Mouse (Mus musculus): ENCODE data around the gene Fbxw4. TPM values are rescaled to one million over a fixed set of nuclear protein-coding genes. Genes with fewer than 3 reads are reported as not detected.
"Not testable (repeated sequence)": the region's sequence is repeated elsewhere in the genome, so short reads cannot be mapped to it uniquely, and the experiment has no call there.

The Fbxw4 gene
- polyA plus RNA-seq, 1 experiment, result 42.0 TPM

- DNase-seq (ENCODE audit: low spot score), result no peak
Measured at GRCm38 (mm10) chr19:45656810-45657595, 3.1 kb downstream of the Fbxw4 start.

GRCm38 (mm10) chr19:45655870-45656269, 4.2 kb downstream of the Fbxw4 start:
- no peak for DNase-seq (ENCODE audit: low spot score)

GRCm38 (mm10) chr19:45653986-45654385, 6.1 kb downstream of the Fbxw4 start:
- no peak for DNase-seq (ENCODE audit: low spot score)

GRCm38 (mm10) chr19:45652286-45652988, 7.7 kb downstream of the Fbxw4 start:
- no peak for DNase-seq (ENCODE audit: low spot score)

GRCm38 (mm10) chr19:45651524-45651923, 8.6 kb downstream of the Fbxw4 start:
- no peak for DNase-seq (ENCODE audit: low spot score)

- DNase-seq (ENCODE audit: low spot score), result no peak
Measured at GRCm38 (mm10) chr19:45649776-45650175, 10.3 kb downstream of the Fbxw4 start.

- not testable (repeated sequence) for DNase-seq (ENCODE audit: low spot score)
Measured at GRCm38 (mm10) chr19:45648469-45648868, 11.6 kb downstream of the Fbxw4 start.

- DNase-seq (ENCODE audit: low spot score), result no peak
Measured at GRCm38 (mm10) chr19:45646866-45647265, 13.2 kb downstream of the Fbxw4 start.

GRCm38 (mm10) chr19:45640691-45641090, 19.4 kb downstream of the Fbxw4 start:
- DNase-seq (ENCODE audit: low spot score), result no peak

- no peak for DNase-seq (ENCODE audit: low spot score)
Measured at GRCm38 (mm10) chr19:45635960-45636359, 24.2 kb downstream of the Fbxw4 start.

- no peak for DNase-seq (ENCODE audit: low spot score)
Measured at GRCm38 (mm10) chr19:45631584-45631983, 28.5 kb downstream of the Fbxw4 start.

- no peak for DNase-seq (ENCODE audit: low spot score)
Measured at GRCm38 (mm10) chr19:45630953-45631352, 29.2 kb downstream of the Fbxw4 start.

GRCm38 (mm10) chr19:45629219-45629618, 30.9 kb downstream of the Fbxw4 start:
- DNase-seq (ENCODE audit: low spot score), result no peak

- no peak for DNase-seq (ENCODE audit: low spot score)
Measured at GRCm38 (mm10) chr19:45628649-45629048, 31.5 kb downstream of the Fbxw4 start.

GRCm38 (mm10) chr19:45627036-45627435, 33.1 kb downstream of the Fbxw4 start:
- DNase-seq (ENCODE audit: low spot score), result no peak

- DNase-seq (ENCODE audit: low spot score), result no peak
Measured at GRCm38 (mm10) chr19:45623710-45624109, 36.4 kb downstream of the Fbxw4 start.

GRCm38 (mm10) chr19:45622144-45622543, 38.0 kb downstream of the Fbxw4 start:
- DNase-seq (ENCODE audit: low spot score), result no peak

GRCm38 (mm10) chr19:45621061-45621460, 39.1 kb downstream of the Fbxw4 start:
- DNase-seq (ENCODE audit: low spot score), result no peak

GRCm38 (mm10) chr19:45619744-45620501, 40.2 kb downstream of the Fbxw4 start:
- no peak for DNase-seq (ENCODE audit: low spot score)

- DNase-seq (ENCODE audit: low spot score), result no peak
Measured at GRCm38 (mm10) chr19:45618184-45618583, 41.9 kb downstream of the Fbxw4 start.

- no peak for DNase-seq (ENCODE audit: low spot score)
Measured at GRCm38 (mm10) chr19:45616735-45617134, 43.4 kb downstream of the Fbxw4 start.

GRCm38 (mm10) chr19:45616214-45616518, 43.9 kb downstream of the Fbxw4 start:
- DNase-seq (ENCODE audit: low spot score), result no peak
